Mouse (Mus musculus) adrenal gland, postnatal 25 days (tissue): ENCODE measurements around the gene Smad5. TPM values are rescaled to one million over a fixed set of nuclear protein-coding genes. Genes with fewer than 3 reads are reported as not detected.

ENCODE experiments used
- DNase-seq: peaks from one replicate; pipeline ENCODE4 v3.0.0; 2021; ENCODE audit warnings: mixed read lengths
- long read RNA-seq: library from polyadenylated mRNA; stranded (forward); transcript quantifications from one replicate; pipeline ENCODE4 v2.0.0, GENCODE M21; 2021
- total RNA-seq: library from RNA; stranded (reverse); gene quantifications from 2 replicates; pipeline ENCODE4 v1.2.3, GENCODE M21; 2021

Smad5 gene
- 55.5 and 75.5 TPM in 2 replicates for total RNA-seq
- long read RNA-seq, partial matches to known transcripts: 12 of 14 reads
- long read RNA-seq, other reads (novel, unspliced or antisense): 1 of 14 reads

DNA sequence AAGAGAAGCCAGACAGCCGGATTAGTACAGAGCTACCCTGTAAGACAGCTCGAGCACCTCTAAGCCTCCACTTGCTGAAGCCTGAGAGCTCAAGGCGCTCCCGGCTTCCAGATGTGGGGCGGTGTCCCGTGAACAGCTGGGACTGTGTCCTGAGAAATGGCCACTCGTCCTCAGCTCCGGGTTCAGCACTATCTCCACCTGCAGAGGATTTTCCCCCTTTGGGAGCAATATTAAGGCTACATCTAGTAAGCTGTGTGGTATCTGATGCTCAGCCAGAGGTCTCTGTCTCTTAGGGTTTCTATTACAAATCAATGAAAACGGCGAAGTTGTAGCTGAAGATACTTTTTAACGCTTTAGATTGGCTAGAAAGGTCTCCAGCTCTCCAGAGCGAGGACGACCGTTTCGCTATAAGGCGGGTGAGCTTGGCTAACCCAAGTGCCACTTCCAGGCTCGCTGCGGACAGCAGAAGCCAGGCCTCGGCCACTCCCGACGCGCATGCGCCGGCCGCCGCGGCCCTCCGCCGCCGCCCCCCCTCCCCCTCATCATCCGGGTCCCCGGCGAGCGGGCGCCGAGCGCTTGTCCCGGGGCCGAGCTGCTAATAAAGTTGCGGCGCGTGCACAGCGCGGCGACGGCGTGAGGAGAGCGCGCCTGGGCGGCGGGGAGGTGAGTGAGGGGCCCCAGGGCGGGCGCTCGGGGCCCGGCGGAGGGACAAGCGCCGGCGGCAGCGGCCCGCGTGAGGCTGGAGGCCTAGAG, at the start of gene Smad5:
Gene Smad5, plus strand, starts transcription at position 542 of the 753 bp plus-strand sequence.
- peak; percentile 90 for DNase-seq

DNA sequence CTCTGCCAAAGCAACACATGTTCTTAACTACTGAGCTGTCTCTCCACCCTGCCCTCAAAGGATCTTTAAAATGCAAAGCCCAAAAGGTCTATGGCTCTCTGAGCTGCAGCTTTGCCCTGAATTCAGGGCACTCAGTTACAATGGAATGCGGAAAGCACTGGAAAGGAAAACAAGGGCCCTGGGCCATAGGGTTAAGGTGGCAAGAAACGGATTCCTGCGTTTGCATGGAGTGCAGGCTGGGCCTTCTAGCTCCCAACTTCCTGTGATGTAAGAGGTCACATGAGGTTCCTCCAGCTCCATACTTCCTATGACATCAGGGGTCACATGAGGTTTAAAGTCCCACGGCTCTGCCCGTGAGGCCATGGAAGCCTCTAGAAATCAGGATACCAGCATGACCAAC, 48.6 kb upstream of the Smad5 start:
- no peak for DNase-seq

DNA sequence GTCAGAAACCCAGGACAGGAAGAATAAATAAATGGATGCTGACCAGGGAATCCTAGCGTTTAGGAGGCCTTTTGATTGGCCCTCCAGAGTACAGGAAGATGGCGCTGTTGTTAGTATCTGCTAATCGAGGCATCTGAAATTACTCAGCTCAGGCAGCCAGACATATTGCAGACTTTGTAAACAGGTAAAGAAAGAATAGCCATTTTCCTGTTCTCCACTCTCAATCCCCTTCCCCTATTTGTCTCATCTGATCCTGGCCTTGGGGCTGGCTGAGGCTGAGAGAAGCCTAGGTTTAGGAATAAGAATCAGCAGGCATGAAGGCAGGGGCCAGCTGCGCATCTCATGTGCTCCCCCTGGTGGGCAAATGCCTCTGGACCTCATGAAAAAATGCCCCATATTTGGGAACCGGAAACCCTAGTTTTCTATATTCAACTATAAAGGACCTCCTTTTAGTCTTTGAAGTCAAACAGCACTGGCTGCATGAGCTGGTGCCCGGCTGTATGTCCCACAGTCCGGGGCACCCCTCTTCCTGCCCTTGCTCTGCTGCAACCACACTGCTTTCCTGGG, 44.8 kb upstream of the Smad5 start:
- DNase-seq: peak; percentile 82

DNA sequence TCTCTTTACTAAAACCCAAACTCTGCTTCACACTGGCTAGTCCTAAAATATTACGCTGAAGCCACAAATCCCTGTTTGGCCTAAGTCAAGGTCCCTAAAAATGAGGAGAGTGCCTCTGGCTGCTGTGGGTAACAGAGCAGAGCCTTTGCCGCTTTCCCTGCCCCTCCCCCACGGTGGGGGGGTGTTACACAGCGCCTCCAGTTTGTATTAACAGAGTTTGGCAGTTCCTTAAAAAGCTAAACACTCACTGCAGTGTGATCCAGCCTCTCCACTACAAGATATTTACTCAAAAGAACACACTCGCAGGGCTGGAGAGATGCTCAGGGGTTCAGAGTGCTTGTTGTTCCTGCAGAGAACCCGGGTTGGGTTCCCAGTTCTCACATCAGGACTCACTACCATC, 43.9 kb upstream of the Smad5 start:
- no peak for DNase-seq

DNA sequence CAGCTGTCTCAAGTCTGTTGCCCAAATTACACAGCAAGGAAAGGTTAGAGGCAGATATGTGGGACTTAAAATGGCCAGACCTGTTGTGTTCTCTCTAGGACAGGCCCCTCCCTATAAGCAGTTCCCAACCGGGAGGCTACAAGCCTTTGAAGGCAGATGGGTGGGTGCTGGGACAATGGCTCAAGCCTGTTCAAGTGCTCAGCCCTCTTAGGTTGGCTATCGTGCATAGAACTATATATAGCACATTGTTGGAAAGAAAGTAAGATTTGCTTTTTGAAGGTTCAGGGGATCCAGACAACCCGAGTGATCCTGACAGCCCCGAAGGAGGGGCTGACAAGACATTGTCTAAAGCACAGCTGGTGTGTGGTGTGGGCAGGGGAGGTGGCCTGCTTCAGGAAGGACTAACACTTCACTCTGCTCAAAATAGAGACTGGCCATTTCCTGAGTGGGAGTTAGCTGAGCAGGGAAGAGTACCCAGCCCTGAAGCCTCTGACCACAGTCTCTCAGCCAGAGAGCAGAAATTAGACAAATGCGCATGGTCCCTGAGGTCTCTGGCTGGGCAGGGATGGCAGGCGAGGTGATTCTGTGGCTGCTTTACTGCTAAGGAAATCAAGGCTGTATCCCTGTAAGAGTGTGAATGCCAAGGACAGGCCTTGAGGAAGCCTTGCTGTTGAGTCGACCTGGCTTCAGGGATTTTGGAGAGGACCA, 40.7 kb upstream of the Smad5 start:
- peak; percentile 45 for DNase-seq

DNA sequence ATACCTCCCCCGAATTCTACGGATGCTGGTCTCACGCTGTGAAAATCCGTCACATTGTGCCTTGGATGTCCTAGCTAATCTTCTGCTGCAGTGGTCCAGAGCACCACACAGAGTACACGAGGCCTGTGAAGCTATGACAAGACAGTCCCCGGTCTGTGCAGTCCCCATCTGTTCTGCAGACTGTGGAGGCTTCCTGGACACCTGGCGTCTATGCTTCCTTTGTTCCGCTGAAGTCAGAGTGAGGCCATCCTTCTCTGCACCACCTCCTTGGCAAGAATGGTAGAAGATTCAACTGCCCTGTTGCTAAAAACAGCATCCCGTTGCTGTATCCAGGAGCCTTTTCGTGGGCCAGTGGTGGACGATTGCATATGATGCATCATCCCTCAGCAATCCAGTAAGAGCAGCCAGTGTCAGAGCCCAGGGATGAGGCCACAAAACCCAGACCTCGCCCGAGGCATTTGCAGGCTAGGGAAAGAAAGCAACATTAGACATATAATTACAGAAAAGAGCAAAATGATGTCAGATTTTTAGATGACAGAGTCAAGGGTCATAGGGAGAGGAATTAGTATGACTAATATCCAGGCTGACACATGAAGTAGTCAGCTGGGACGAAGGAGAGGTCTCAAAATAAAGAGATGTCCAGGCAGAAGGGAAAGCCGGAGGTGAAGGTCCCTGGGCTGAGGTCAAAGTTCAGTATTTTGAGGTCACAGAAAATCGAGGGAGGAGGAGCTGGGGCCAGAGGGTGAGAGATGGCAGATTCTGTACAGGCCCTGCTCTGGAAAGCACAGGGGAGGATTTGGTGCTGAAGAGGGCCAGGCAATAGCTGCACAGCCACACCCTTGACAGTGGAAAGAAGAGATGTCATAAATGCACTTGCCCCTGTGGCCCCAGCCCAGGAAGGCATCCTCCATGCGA, 38.3 kb upstream of the Smad5 start:
- no peak for DNase-seq

DNA sequence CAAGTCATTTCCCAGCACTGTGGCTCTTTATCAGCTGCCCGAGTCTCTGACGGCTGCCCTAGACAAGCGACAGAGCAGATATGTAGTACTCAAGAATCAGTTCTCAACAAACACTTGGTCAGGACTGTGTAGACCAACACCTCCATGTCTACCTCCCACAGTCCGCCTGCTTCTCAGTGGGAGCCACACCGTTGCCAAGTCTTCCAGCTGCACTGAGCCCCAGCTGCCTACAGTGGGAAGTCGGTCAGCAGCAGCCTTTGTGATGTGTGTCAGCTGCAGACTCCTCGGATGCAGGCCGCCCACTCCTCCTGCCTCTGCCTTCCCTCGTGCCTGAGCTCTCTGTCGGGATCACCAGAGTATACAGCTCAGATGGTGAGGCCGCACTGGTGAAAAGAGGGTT, 31.6 kb upstream of the Smad5 start:
- no peak for DNase-seq

DNA sequence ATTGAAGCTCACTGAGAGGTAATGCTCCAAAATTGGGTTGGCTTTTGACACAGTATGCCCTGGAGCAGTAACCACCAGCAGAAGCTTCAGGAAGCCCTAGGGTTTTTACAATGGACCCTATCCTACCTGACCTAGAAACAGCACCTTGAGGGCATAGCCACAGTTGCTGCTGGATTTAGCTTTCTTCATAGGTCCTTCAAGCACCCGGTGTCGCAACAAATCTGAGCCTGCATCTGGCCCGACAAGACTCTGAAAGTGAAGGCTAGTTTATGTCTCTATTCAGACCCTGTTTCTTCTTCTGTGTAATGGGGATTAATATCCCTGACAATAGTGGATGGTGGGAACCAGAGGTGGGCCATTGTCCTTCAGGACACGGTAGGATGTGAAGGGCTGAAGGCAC, 25.1 kb upstream of the Smad5 start:
- no peak for DNase-seq

DNA sequence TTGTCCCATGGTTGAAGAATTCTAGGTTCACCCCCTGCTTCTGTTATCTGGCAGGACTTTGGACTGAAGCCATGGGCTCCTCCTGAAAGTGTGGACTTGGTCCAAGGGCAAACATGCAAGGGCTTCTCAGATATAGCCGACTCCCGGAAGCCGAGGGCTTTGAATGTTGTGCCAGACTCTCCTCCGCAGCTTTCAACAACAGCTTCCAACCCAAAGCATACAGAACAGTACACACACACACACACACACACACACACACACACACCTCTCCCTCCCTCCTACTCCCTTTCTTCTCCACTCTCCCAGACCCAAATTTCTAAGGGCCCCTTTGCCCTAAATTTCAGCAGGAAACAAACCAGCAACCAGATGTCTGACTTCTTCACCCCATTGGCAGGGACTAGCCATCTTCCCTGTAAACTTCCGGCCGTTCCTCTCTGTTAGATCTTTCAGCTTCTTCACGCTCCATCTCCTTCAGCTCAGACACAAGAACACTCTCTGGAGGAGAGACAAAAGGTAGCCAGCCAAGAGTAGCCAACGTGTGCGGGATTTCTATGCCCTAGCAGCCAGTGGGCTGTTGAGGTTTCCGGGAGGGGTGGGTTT, 24.5 kb upstream of the Smad5 start:
- DNase-seq: peak; percentile 52

DNA sequence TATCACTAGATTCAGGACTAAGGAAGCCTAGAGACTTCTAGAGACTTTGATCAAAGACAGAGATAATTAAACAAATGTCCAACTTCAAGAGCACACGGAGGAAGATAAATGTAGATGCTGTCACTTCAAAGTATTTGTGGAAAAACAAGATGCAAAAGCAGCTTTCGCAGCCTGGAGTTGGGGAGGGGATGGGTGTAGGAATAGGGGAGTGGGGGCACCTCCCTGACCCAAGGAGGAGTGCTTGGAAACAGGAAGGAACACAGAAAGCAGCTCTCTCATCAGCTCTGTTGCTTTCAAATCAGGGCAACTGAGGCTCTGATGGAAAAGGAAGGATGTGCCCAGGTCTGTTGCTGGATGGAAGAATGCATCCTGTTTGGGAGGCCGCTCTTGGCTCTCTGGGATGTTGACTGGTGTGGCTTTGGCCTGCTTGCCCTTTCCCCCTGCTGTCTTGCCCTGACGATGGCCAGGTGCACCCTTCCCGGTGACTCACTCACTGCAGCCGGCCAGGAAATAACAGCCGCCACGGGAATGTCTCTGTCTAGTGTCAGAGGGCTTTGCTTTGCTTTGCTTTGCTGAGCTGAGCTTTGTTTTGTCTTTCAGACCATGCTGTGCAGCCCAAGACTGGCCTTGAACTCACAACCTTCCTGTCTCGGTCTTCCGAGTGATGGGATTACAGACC, 23.8 kb upstream of the Smad5 start:
- no peak for DNase-seq

DNA sequence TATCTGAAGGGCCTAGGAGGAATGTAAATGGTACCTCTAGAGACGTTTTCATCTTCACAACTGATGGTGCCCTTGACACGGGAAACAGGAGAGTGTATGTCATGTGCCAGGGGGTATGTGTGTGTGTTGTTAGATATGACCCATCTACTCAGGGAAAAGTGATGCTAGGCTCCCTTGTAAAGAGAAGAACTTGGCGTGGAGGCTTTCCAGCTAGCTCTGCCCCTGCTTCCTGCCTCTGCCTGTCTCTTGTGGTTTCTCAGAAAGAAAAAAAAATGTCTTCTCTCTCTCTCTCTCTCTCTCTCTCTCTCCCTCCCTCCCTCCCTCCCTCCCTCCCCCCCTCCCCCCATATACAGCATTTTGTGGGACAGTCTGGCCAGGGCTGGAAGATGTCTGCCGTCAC, 20.9 kb upstream of the Smad5 start:
- no peak for DNase-seq

DNA sequence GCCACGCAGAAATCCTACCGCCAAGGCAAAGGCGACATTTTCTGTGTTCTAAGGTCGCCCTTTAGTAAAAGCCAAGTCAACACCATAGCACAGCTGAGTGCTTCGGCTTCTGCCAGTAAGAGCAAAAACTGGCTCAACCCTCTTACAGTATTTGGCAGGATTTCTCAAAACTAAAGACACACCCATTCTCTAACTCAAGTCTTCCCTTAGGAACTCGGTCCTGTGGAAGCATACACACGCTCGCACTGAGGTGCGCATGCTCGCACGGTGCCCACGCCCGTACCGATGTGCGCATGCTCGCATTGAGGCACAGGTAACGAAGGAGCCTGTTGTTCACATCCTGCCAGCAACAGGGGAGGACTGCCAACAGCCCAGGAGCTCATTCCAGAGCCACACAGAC, 20.5 kb upstream of the Smad5 start:
- DNase-seq: no peak

DNA sequence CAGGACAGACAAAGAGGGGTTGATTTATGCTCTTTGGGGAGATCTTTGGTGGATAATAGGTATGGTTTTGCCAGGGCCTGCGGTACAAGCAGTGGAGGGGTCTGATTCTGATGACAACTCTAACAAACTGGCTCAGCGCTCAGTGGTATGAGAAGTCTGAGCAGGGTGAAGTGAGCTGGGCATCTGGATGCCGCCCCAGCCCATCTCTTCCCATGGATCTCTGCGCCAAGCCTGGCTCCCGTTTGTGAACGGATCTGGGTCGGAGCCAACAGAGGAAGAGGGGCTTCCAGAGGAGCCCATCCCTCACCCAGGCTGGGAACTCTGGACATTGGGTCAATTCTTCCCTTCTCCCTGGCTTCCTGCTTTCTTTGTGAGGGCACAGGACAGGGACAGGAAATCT, 19.5 kb upstream of the Smad5 start:
- DNase-seq: no peak

DNA sequence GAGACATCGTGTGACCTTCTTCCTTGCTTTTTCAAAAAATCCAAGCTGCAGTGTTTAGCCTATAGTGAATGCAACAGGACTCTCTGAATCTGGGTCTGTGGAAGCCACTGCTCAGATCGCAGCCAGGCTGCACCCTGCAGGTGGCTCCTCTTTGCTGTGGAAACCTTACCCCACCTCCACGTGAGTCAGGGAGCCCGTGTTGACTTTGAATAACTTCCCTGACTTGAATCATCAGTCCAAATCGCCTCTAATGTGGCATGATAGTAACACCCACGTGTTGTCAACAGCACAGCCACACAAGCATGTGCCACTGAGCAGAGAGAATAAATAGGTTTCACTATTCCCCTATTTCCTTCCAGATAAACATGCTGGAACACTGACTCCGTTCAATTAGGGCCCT, 10.8 kb upstream of the Smad5 start:
- DNase-seq: no peak

DNA sequence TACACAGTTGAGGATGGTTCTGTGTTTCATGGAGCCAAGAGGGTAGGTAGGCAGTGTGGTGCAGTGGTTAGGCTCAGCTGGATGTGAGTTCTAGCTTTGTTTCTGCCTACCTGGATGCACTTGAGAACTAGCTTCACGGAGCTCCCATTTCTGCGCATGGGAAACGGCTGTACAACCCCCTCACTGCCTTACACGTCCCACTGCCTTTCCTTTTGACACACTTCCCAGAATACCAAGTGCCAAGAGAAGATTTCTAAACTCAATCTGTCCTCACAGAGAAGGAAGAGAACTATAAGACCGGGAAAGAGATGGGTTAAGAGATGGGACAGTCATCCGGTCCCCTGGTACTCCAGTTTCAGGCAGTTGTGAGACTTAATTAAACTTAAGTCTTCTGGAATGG, 10.2 kb upstream of the Smad5 start:
- no peak for DNase-seq

DNA sequence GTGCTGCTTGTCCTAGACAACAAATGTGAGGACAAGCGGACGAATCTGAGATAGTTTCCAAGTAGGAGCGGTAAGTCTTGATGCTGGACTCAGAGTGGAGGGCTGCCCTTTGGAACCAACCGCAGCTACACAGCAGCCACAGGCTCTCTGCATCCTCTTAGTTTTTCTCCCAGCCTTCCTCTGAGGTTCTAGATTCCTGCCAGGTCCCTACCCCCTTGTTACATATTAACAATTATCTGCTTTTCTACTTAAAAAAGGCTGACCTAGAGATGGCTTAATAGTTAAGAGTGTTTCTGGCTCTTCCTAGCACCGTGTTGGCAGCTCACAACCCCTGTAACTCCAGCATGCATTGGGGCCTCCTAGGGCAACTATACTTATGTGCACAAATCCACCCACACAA, 7.1 kb upstream of the Smad5 start:
- no peak for DNase-seq

DNA sequence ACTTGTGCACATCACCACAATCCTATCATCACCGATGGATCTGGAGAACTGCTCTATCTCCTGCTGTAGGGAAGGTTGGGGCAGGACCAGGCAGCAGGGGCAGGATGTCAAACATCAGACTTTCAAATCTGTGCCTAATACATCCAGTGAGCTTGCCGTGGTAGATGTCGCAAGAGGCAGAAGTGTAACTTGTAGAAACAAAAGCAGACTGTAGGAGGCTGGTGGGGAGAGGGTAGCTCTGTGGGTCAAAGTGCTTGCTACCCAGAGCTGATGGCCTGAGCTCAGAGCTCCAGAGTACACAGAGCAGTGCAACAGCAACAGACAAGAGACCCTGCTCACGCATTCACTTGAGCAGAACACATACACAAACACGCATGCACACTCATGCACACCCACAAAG, 6.1 kb upstream of the Smad5 start:
- no peak for DNase-seq

DNA sequence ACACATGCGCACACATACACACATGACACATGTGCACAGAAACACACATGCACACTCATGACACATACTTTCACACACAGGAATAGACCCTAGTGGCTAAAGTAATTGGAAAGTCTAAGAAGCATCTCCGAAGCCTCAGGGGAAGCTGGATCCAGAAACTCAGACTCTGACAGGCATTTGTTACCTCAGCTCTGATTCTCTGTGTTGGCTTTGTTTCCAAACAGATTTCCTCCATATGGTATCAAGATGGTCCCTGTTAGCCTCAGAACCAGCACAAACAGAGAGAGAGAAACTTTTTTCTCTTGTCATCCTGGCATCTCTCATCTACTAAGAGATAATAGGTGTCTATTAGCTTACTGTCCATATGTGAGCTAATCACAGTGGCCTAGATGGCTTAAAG, 5.6 kb upstream of the Smad5 start:
- DNase-seq: no peak

DNA sequence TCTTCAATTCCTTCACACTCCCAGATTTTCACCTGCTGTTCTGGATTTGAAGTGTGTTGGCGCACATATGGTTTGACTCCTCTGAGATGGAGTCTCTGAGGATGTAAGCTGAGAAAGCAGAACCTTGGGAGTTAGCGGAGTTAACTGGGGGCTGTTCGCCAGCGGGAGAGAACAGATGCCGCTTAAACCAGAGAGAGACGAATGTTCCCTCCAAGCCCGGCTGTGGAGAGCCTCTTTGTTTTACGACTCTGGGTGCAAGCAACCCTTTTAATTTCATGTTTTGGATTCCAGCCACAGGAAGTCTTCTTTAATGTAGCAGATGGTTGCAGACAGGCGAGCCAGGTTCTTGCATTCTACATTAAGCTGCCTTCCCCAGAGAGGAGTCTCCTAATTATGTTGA, 4.4 kb upstream of the Smad5 start:
- no peak for DNase-seq

DNA sequence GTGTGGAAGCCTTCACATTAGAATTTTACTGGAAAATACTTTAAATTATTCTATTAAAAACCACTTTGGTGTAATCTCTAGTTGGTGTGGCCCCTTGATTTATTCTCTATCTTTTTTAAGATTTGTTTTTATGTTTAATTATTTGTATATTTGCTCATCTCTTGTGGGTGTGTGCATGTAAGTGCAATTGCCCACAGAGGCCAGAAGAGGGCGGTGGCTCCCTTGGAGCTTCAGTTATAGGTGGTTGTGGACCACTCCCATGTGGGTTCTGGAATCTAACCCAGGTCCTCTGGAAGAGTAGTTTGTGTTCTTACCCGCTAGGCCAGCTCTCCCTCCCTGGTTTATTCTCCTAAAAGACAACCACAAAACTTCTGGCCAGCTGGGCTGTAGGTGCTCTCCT, 3.4 kb upstream of the Smad5 start:
- no peak for DNase-seq

DNA sequence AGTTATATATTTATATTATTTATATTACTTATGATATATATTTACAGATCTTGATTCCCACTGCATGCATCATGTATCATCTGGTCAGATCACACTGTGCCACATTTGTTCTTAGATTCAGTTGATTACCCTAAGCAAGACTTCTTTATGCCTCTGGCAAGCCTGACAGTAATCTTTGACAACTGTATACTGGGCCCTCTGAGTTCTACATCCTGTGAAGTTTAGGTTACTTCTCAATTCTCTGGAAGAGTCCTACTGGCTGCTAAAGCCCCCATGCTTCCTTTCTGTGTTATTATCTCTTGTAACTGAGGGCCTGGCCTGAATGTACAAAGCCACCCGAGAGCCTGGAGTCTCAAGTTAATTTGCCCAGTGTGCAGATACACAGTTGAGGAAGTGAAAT, 1.8 kb upstream of the Smad5 start:
- DNase-seq: no peak

DNA sequence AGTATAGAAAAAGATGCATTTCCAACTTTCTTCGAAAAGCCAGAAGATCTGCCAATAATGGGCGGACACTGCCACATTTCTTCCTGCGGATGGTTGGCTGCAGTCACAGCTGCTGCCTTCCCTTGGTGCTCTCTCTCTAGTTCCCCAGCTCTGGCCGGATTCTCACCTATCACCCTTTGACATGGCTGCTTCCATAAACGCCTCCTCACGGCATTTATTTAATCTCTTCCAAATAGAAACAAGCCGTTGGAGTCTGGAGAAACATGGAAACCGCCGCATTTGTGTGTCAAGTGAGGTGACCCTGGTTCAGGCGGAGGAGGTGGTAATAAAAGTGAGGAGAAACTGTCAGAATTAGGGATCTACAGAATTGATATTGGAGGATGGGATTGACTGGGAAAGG, 886 bp upstream of the Smad5 start:
- no peak for DNase-seq
